In the genomic region with DNA sequence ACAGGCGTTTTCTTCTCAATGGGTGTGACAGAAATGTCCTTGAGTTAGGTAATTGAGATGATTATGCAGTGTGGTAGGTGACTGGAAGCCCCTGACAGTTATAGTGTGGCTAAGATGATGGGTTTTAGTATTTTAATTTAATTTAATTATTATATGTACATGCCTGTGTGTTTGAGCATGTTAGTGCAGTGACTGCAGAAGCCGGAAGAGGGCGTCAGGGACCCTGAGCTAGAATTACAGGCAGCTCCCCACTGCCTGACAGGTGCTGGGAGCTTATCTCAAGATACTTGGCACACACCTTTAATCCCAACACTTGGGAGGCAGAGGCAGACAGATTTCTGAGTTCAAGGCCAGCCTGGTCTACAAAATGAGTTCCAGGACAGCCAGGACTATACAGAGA, we compare ENCODE assay signal across 23 mouse cellular contexts. TPM values are rescaled to one million over a fixed set of nuclear protein-coding genes. Genes with fewer than 3 reads are reported as not detected.
"Had no signal": no experiment of that assay in that cellular context is flagged by ENCODE, and none has a peak within 500 bp of the region (broad histone marks: within the 10 kb centered on the region; RNA-seq: fewer than 3 reads in every experiment).

No protein-coding gene starts in this region.

- H3K27me3 ChIP-seq: midbrain, embryonic 13.5 days; midbrain, embryonic 15.5 days; neural tube, embryonic 12.5 days had no signal

- ATAC-seq: midbrain, embryonic 13.5 days; midbrain, embryonic 15.5 days had no signal

- H3K4me3 ChIP-seq: megakaryocyte, embryonic 14.5 days; midbrain, embryonic 13.5 days; midbrain, embryonic 15.5 days; neural tube, embryonic 12.5 days had no signal

- H3K9ac ChIP-seq: lung, embryonic 14.5 days; midbrain, embryonic 13.5 days; midbrain, embryonic 15.5 days; neural tube, embryonic 12.5 days had no signal

- H3K36me3 ChIP-seq: midbrain, embryonic 13.5 days; midbrain, embryonic 15.5 days; neural tube, embryonic 12.5 days had no signal

- H3K9me3 ChIP-seq: megakaryocyte, embryonic 14.5 days; midbrain, embryonic 13.5 days; midbrain, embryonic 15.5 days; neural tube, embryonic 12.5 days had no signal

- DNase-seq: lung, adult 18-20 months; lung, embryonic 14.5 days; lung, postnatal 10 days; lung, postnatal 4 days; retina, postnatal 1 day; right cerebral cortex, adult 18-20 months; right cerebral cortex, postnatal 25 days; right cerebral cortex, postnatal 4 days; spleen, adult 18-20 months; thymus, adult 18-20 months; thymus, postnatal 14 days; thymus, postnatal 36 days had no signal

- H3K4me2 ChIP-seq: lung, embryonic 14.5 days; midbrain, embryonic 11.5 days; midbrain, embryonic 13.5 days; midbrain, embryonic 15.5 days; neural tube, embryonic 12.5 days had no signal

- H3K27ac ChIP-seq: midbrain, embryonic 13.5 days; midbrain, embryonic 15.5 days; neural tube, embryonic 12.5 days had no signal

- H3K4me1 ChIP-seq: midbrain, embryonic 13.5 days; midbrain, embryonic 15.5 days; neural tube, embryonic 12.5 days had no signal

RNA-seq across cellular contexts. Expression of a gene that starts 33.3 kb away (rescaled TPM):
- total RNA-seq: midbrain, postnatal 0 days; monocyte, adult 5-6 weeks; neutrophil, adult 5-6 weeks had no signal
- polyA plus RNA-seq: lung, embryonic 14.5 days; midbrain, embryonic 11.5 days; midbrain, embryonic 13.5 days; midbrain, embryonic 15.5 days; midbrain, postnatal 0 days; neural tube, embryonic 12.5 days; neural tube, embryonic 14.5 days; small intestine, adult 2 months; stomach, embryonic 14.5 days had no signal

RNA-seq across cellular contexts. Expression of a gene that starts 36.1 kb away (rescaled TPM):
- total RNA-seq: midbrain, postnatal 0 days; monocyte, adult 5-6 weeks had no signal
- polyA plus RNA-seq: midbrain, embryonic 11.5 days; midbrain, embryonic 15.5 days; midbrain, postnatal 0 days; neural tube, embryonic 14.5 days had no signal
